Mouse (Mus musculus): ENCODE data around the gene Bend7. TPM values are rescaled to one million over a fixed set of nuclear protein-coding genes. Genes with fewer than 3 reads are reported as not detected.

The Bend7 gene
- total RNA-seq, 1 experiment, result 1.2 TPM

DNA sequence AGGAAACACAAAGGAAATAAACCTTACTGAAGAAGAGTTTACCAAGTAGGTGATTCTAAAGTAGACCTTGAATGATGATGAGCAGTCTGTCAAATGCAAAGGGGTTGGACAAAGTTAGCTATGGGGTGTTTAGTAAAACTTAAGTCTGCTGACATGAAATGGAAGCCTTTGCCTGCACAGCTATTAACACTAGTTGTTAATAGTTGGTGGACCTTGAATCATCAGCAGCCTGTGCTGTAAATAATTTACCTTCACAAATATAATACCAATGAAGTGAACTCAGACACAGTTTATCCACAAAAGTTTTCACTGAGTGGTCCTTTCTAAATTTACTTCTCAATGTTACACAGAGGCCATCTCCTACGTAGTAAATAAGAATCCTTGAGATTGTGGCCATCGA is 52.7 kb downstream of the Bend7 start:
- TF ChIP-seq ZNF384 (IDR thresholded peaks at IDR 0.05; ENCODE audit: low read depth, low read length), result no peak
- TF ChIP-seq ZC3H11A (IDR thresholded peaks at IDR 0.05; ENCODE audit: borderline replicate concordance, low read depth, low read length), result no peak
- no peak for TF ChIP-seq HCFC1 (IDR thresholded peaks at IDR 0.05; ENCODE audit: borderline replicate concordance, insufficient read depth, low read length)
- no peak for TF ChIP-seq CHD2 (IDR thresholded peaks at IDR 0.05; ENCODE audit: low read depth, low read length)
- no peak for TF ChIP-seq MAFK (IDR thresholded peaks at IDR 0.05; ENCODE audit: insufficient read depth, low read depth, low read length)
- Histone ChIP-seq H3K27ac (ENCODE audit: insufficient read depth, low read depth, low read length, poor library complexity, severe bottlenecking) (no peak overlapping the region), H3K4me3 (ENCODE audit: insufficient read depth in 1 of 2, low read depth in 1 of 2, low read length in 2 of 2, poor library complexity in 1 of 2, severe bottlenecking in 1 of 2) (no peak overlapping the region), H3K4me1 (ENCODE audit: control insufficient read depth in 2 of 2, insufficient read depth in 2 of 2, low read length in 2 of 2, poor library complexity in 1 of 2) (no peaks in the 10 kb centered on the region), H3K9me3 (ENCODE audit: control insufficient read depth, insufficient read depth, low read depth, low read length) (no peaks in the 10 kb centered on the region), H3K9ac (ENCODE audit: insufficient read depth, low read depth, low read length, poor library complexity, severe bottlenecking) (no peak overlapping the region), H3K36me3 (ENCODE audit: control insufficient read depth, insufficient read depth, low read length, poor library complexity, severe bottlenecking) (no peaks in the 10 kb centered on the region)
- no peak for DNase-seq (ENCODE audit: low read depth, low spot score)
- in situ Hi-C loops (cut with MboI; ENCODE audit: low sequenced_read_pairs in 2 of 2, unreplicated experiment in 2 of 2), result no loop called here

DNA sequence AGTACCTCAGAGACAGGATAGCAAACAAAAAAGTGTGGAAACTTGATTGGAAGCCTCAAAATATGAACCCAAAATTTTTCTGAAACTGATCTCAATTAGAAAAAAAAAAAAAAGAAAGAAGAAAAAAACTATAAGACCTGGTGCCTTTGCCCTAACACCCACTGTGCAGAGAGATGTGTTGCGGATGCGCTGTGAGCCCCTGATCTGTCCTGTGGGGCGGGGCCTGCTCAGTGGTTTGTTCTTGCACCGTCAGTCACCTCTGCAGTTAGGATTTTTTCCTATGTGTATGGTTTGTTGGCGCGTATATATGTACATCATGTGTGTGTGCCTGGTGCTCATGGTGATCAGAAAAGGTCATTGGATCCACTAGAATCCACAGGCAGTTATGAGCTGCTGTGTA is 56.3 kb downstream of the Bend7 start:
- no peak for DNase-seq (ENCODE audit: low read depth, low spot score)
- in situ Hi-C loops (cut with MboI; ENCODE audit: low sequenced_read_pairs in 2 of 2, unreplicated experiment in 2 of 2), result no loop called here

DNA sequence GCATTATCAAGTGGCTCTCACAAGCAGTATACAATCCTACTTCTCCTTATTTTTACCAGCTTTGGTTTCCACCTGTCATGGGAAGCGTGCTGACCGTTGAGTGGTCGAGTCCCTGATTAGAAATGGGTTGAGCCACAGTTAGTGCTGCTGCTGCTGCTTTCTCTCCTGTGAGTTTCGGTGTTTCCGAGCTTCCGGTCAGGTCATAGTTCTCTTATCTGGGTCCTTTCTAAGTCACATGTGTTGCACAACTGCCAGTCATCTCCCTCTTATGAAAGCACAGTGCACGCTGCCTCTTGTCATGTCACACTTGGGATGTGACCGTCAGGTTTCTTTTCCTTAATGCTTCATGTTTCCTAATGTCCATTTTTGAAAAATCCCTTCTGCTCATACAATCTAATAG is 59.7 kb downstream of the Bend7 start:
- Histone ChIP-seq H3K36me3 (ENCODE audit: control insufficient read depth, insufficient read depth, low read length, poor library complexity, severe bottlenecking) (no peaks in the 10 kb centered on the region), H3K4me3 (ENCODE audit: insufficient read depth in 1 of 2, low read depth in 1 of 2, low read length in 2 of 2, poor library complexity in 1 of 2, severe bottlenecking in 1 of 2) (no peak overlapping the region), H3K9ac (ENCODE audit: insufficient read depth, low read depth, low read length, poor library complexity, severe bottlenecking) (no peak overlapping the region), H3K9me3 (ENCODE audit: control insufficient read depth, insufficient read depth, low read depth, low read length) (no peaks in the 10 kb centered on the region), H3K27ac (ENCODE audit: insufficient read depth, low read depth, low read length, poor library complexity, severe bottlenecking) (no peak overlapping the region), H3K4me1 (ENCODE audit: control insufficient read depth in 2 of 2, insufficient read depth in 2 of 2, low read length in 2 of 2, poor library complexity in 1 of 2) (no peaks in the 10 kb centered on the region)
- TF ChIP-seq ZC3H11A (IDR thresholded peaks at IDR 0.05; ENCODE audit: borderline replicate concordance, low read depth, low read length), result no peak
- no peak for TF ChIP-seq MAFK (IDR thresholded peaks at IDR 0.05; ENCODE audit: insufficient read depth, low read depth, low read length)
- no peak for TF ChIP-seq ZNF384 (IDR thresholded peaks at IDR 0.05; ENCODE audit: low read depth, low read length)
- no peak for TF ChIP-seq CHD2 (IDR thresholded peaks at IDR 0.05; ENCODE audit: low read depth, low read length)
- no peak for TF ChIP-seq HCFC1 (IDR thresholded peaks at IDR 0.05; ENCODE audit: borderline replicate concordance, insufficient read depth, low read length)
- in situ Hi-C loops (cut with MboI; ENCODE audit: low sequenced_read_pairs in 2 of 2, unreplicated experiment in 2 of 2), result no loop called here
- no peak for DNase-seq (ENCODE audit: low read depth, low spot score)

More for the DNA sequence above, 56.3 kb downstream of the Bend7 start:
- no peak overlapping the region for H3K9ac ChIP-seq (ENCODE audit: insufficient read depth, low read depth, low read length, poor library complexity, severe bottlenecking)
- no peaks in the 10 kb centered on the region for H3K4me1 ChIP-seq (ENCODE audit: control insufficient read depth in 2 of 2, insufficient read depth in 2 of 2, low read length in 2 of 2, poor library complexity in 1 of 2)
- no peaks in the 10 kb centered on the region for H3K36me3 ChIP-seq (ENCODE audit: control insufficient read depth, insufficient read depth, low read length, poor library complexity, severe bottlenecking)
- TF ChIP-seq ZC3H11A (IDR thresholded peaks at IDR 0.05; ENCODE audit: borderline replicate concordance, low read depth, low read length) (no peak), HCFC1 (IDR thresholded peaks at IDR 0.05; ENCODE audit: borderline replicate concordance, insufficient read depth, low read length) (no peak), CHD2 (IDR thresholded peaks at IDR 0.05; ENCODE audit: low read depth, low read length) (no peak), ZNF384 (IDR thresholded peaks at IDR 0.05; ENCODE audit: low read depth, low read length) (no peak), MAFK (IDR thresholded peaks at IDR 0.05; ENCODE audit: insufficient read depth, low read depth, low read length) (no peak)
- H3K4me3 ChIP-seq (ENCODE audit: insufficient read depth in 1 of 2, low read depth in 1 of 2, low read length in 2 of 2, poor library complexity in 1 of 2, severe bottlenecking in 1 of 2), result no peak overlapping the region
- no peaks in the 10 kb centered on the region for H3K9me3 ChIP-seq (ENCODE audit: control insufficient read depth, insufficient read depth, low read depth, low read length)
- no peak overlapping the region for H3K27ac ChIP-seq (ENCODE audit: insufficient read depth, low read depth, low read length, poor library complexity, severe bottlenecking)

- DNase-seq (ENCODE audit: low read depth, low spot score), result no peak
- no peaks in the 10 kb centered on the region for H3K36me3 ChIP-seq (ENCODE audit: control insufficient read depth, insufficient read depth, low read length, poor library complexity, severe bottlenecking)
Measured at GRCm38 (mm10) chr2:4781641-4782040, 64.0 kb downstream of the Bend7 start.

DNA sequence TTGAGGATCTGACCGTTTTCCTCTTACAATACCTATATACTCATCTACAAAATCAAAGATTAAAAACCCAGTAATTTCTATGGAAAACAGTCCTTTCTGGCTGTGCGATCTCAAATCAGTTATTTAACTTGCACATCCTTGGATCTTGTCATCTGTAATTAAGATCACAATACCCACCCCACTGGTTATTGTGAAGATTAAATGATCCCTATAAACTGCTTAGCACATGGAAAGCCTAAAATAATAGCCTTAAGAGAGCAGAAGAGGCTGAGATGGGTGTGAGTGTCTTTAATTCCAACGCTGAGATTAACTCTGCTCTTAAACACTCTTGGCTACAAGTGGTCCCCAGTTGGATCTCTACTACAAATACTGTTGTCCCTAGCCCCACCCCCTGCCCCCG is 64.8 kb downstream of the Bend7 start:
- TF ChIP-seq HCFC1 (IDR thresholded peaks at IDR 0.05; ENCODE audit: borderline replicate concordance, insufficient read depth, low read length), result no peak
- Histone ChIP-seq H3K4me1 (ENCODE audit: control insufficient read depth in 2 of 2, insufficient read depth in 2 of 2, low read length in 2 of 2, poor library complexity in 1 of 2) (no peaks in the 10 kb centered on the region), H3K36me3 (ENCODE audit: control insufficient read depth, insufficient read depth, low read length, poor library complexity, severe bottlenecking) (no peaks in the 10 kb centered on the region), H3K9ac (ENCODE audit: insufficient read depth, low read depth, low read length, poor library complexity, severe bottlenecking) (no peak overlapping the region), H3K9me3 (ENCODE audit: control insufficient read depth, insufficient read depth, low read depth, low read length) (no peaks in the 10 kb centered on the region), H3K27ac (ENCODE audit: insufficient read depth, low read depth, low read length, poor library complexity, severe bottlenecking) (no peak overlapping the region), H3K4me3 (ENCODE audit: insufficient read depth in 1 of 2, low read depth in 1 of 2, low read length in 2 of 2, poor library complexity in 1 of 2, severe bottlenecking in 1 of 2) (no peak overlapping the region)
- DNase-seq (ENCODE audit: low read depth, low spot score), result no peak
- in situ Hi-C loops (cut with MboI; ENCODE audit: low sequenced_read_pairs in 2 of 2, unreplicated experiment in 2 of 2), result no loop called here

More at GRCm38 (mm10) chr2:4781641-4782040, 64.0 kb downstream of the Bend7 start:
- no peaks in the 10 kb centered on the region for H3K9me3 ChIP-seq (ENCODE audit: control insufficient read depth, insufficient read depth, low read depth, low read length)
- H3K4me1 ChIP-seq (ENCODE audit: control insufficient read depth in 2 of 2, insufficient read depth in 2 of 2, low read length in 2 of 2, poor library complexity in 1 of 2), result no peaks in the 10 kb centered on the region
- H3K27ac ChIP-seq (ENCODE audit: insufficient read depth, low read depth, low read length, poor library complexity, severe bottlenecking), result no peak overlapping the region
- no peak overlapping the region for H3K4me3 ChIP-seq (ENCODE audit: insufficient read depth in 1 of 2, low read depth in 1 of 2, low read length in 2 of 2, poor library complexity in 1 of 2, severe bottlenecking in 1 of 2)
- H3K9ac ChIP-seq (ENCODE audit: insufficient read depth, low read depth, low read length, poor library complexity, severe bottlenecking), result no peak overlapping the region
- in situ Hi-C loops (cut with MboI; ENCODE audit: low sequenced_read_pairs in 2 of 2, unreplicated experiment in 2 of 2), result no loop called here
- TF ChIP-seq CHD2 (IDR thresholded peaks at IDR 0.05; ENCODE audit: low read depth, low read length) (no peak), HCFC1 (IDR thresholded peaks at IDR 0.05; ENCODE audit: borderline replicate concordance, insufficient read depth, low read length) (no peak), ZNF384 (IDR thresholded peaks at IDR 0.05; ENCODE audit: low read depth, low read length) (no peak), MAFK (IDR thresholded peaks at IDR 0.05; ENCODE audit: insufficient read depth, low read depth, low read length) (no peak), ZC3H11A (IDR thresholded peaks at IDR 0.05; ENCODE audit: borderline replicate concordance, low read depth, low read length) (no peak)
